Mouse (Mus musculus) midbrain, postnatal 0 days (tissue): ENCODE data around the gene Rbbp6. TPM values are rescaled to one million over a fixed set of nuclear protein-coding genes. Genes with fewer than 3 reads are reported as not detected.

Source experiments
- ATAC-seq: fragments of 200-750 bp; cut with Nextera tagmentation; 2 replicates; pipeline ENCODE4 v1.8.0; 2017; ENCODE audit warnings: moderate number of reproducible peaks, mild to moderate bottlenecking, moderate TSS enrichment, moderate library complexity; ENCODE audit not compliant: low FRiP score
- DNase-seq: peaks from one replicate; pipeline ENCODE4 v3.0.0-alpha.2; 2015; ENCODE audit warnings: low spot score
- H3K27ac ChIP-seq: fragments of 300-500 bp; sonication (generic); 2 replicates; pipeline ENCODE4 v1.5.1; 2014; ENCODE audit warnings: low read depth, mild to moderate bottlenecking, low read length, mixed read lengths
- H3K27me3 ChIP-seq: fragments of 300-500 bp; sonication (generic); 2 replicates; pipeline ENCODE4 v1.6.1; 2014; ENCODE audit warnings: low read length, control low read depth, mixed read lengths; ENCODE audit not compliant: insufficient read depth
- H3K36me3 ChIP-seq: fragments of 300-500 bp; sonication (generic); 2 replicates; pipeline ENCODE4 v1.6.1; 2014; ENCODE audit warnings: low read length, control low read depth, mixed read lengths; ENCODE audit not compliant: insufficient read depth
- H3K4me1 ChIP-seq: fragments of 300-500 bp; sonication (generic); 2 replicates; pipeline ENCODE4 v1.6.1; 2014; ENCODE audit warnings: mild to moderate bottlenecking, control low read depth, antibody characterized with exemption, low read length, mixed read lengths; ENCODE audit not compliant: insufficient read depth
- H3K4me2 ChIP-seq: fragments of 300-500 bp; sonication (generic); 2 replicates; pipeline ENCODE4 v1.6.1; 2014; ENCODE audit warnings: low read depth, mild to moderate bottlenecking, low read length, mixed read lengths; ENCODE audit not compliant: poor library complexity, severe bottlenecking
- H3K4me3 ChIP-seq: fragments of 300-500 bp; sonication (generic); 2 replicates; pipeline ENCODE4 v1.5.1; 2014; ENCODE audit warnings: low read depth, mild to moderate bottlenecking, low read length, moderate library complexity
- H3K9ac ChIP-seq: fragments of 300-500 bp; sonication (generic); replicated peaks from 2 replicates; pipeline ENCODE4 v1.6.1; 2014; ENCODE audit warnings: mild to moderate bottlenecking, low read length, moderate library complexity, mixed read lengths; ENCODE audit not compliant: poor library complexity, severe bottlenecking
- H3K9me3 ChIP-seq: fragments of 300-500 bp; sonication (generic); 2 replicates; pipeline ENCODE4 v1.6.1; 2016; ENCODE audit warnings: low read length, control low read depth
- CTCF ChIP-seq: IDR thresholded peaks from 2 replicates; pipeline ENCODE4 v1.5.1; 2016; ENCODE audit warnings: antibody characterized with exemption, mild to moderate bottlenecking
- WGBS: fragments of 180-500 bp; shearing (Covaris S2); extraction: QIAGEN DNeasy Blood & Tissue Kit; methylation state at CpG from one replicate; pipeline ENCODE4 v1.1.7; 2014; 5-methylcytosine and 5-hydroxymethylcytosine counted together
- polyA plus RNA-seq: library from polyadenylated mRNA; unstranded; fragments of >200 nt; fragmentation: Nextera tagmentation; extraction: Ambion mirVana; gene quantifications from 2 replicates; pipeline ENCODE4 v1.2.1, GENCODE M21; 2015
- total RNA-seq: library from RNA; depleted of rRNA; stranded (reverse); fragments of >200 nt; gene quantifications from 2 replicates; pipeline ENCODE4 v1.2.3, GENCODE M21; 2014

The Rbbp6 gene
- total and polyA plus RNA-seq, 2 experiments from 2014 or later: 22.9 to 33.7 TPM

DNA sequence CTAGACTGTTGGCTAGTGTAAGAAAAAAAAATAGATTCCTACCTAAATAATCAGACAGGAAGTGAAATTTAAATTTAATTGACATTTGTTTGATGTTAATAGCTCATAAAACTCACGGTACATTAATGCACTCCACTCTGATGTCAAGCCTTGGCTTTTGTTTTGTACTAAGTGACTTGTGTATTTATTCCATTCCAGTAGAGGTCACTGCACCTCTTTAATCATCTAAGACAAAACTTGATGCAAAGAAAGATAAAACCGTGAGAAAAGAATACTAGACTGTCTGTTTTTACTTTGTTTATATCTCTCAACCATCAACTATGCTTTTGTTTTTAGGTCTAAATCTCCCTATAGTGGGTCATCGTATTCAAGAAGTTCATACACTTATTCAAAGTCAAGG, 32.7 kb downstream of the Rbbp6 start:
- Histone ChIP-seq H3K4me1 (no peaks in the 10 kb centered on the region), H3K9ac (no peak overlapping the region), H3K9me3 (no peaks in the 10 kb centered on the region), H3K4me2 (no peak overlapping the region), H3K27ac (no peak overlapping the region), H3K4me3 (no peak overlapping the region), H3K36me3 (peaks cover 47% of the 10 kb centered on the region), H3K27me3 (no peaks in the 10 kb centered on the region)
- peak; percentile 52 for TF ChIP-seq CTCF
- ATAC-seq (no peak), DNase-seq (no peak)
- WGBS: 80% methylated on average over 3 of the region's 3 CpGs

DNA sequence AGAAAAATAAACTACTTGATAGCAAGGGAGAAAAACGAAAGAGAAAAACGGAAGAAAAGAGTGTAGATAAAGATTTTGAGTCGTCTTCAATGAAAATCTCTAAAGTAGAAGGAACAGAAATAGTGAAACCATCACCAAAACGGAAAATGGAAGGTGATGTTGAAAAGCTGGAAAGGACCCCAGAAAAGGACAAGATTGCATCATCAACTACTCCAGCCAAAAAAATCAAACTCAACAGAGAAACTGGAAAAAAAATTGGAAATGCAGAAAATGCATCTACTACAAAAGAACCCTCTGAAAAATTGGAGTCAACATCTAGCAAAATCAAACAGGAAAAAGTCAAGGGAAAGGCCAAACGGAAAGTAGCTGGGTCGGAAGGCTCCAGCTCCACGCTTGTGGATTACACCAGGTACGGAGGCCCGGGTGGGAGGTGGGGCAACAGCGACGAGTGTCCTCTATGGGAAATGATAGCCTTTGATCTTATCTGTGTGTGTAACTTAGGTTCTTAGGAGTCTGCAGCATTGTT, 34.4 kb downstream of the Rbbp6 start:
- Histone ChIP-seq H3K9ac (no peak overlapping the region), H3K27ac (no peak overlapping the region), H3K27me3 (no peaks in the 10 kb centered on the region), H3K4me2 (no peak overlapping the region), H3K4me1 (no peaks in the 10 kb centered on the region), H3K9me3 (no peaks in the 10 kb centered on the region), H3K4me3 (no peak overlapping the region), H3K36me3 (peaks cover 47% of the 10 kb centered on the region)
- no peak for TF ChIP-seq CTCF
- ATAC-seq (no peak), DNase-seq (no peak)
- WGBS: 90% methylated on average over 11 of the region's 11 CpGs

DNA sequence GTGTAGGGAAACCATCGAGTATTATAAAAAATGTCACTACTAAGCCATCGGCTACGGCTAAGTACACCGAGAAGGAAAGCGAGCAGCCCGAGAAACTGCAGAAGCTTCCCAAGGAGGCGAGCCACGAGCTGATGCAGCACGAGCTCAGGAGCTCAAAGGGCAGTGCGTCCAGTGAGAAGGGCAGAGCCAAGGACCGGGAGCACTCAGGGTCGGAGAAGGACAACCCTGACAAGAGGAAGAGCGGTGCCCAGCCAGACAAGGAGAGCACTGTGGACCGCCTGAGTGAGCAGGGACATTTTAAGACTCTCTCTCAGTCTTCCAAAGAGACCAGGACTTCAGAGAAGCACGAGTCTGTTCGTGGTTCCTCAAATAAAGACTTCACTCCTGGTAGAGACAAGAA, 35.3 kb downstream of the Rbbp6 start:
- WGBS: 94% methylated on average over 16 of the region's 16 CpGs
- no peak for TF ChIP-seq CTCF
- Histone ChIP-seq H3K4me3 (no peak overlapping the region), H3K4me2 (no peak overlapping the region), H3K4me1 (no peaks in the 10 kb centered on the region), H3K27ac (no peak overlapping the region), H3K9me3 (no peaks in the 10 kb centered on the region), H3K36me3 (peaks cover 42% of the 10 kb centered on the region), H3K9ac (no peak overlapping the region), H3K27me3 (no peaks in the 10 kb centered on the region)
- ATAC-seq: no peak
- no peak for DNase-seq

DNA sequence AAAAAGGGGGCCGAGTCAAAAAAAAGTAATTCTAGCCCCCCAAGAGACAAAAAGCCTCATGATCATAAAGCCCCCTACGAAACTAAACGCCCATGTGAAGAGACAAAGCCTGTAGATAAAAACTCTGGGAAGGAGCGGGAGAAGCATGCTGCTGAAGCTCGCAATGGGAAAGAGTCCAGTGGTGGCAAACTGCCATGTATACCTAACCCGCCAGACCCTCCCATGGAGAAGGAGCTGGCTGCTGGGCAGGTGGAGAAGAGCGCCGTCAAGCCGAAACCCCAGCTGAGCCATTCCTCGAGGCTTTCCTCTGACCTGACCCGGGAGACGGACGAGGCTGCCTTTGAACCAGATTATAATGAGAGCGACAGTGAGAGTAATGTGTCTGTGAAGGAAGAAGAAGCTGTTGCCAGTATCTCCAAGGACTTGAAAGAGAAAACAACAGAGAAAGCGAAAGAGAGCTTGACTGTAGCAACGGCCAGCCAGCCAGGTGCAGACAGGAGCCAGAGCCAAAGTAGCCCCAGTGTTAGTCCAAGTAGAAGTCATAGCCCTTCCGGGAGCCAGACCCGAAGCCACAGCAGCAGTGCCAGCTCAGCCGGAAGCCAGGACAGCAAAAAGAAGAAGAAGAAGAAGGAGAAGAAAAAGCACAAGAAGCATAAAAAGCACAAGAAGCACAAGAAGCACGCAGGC, 36.0 kb downstream of the Rbbp6 start:
- no peak overlapping the region for H3K9ac ChIP-seq
- H3K36me3 ChIP-seq: peaks cover 41% of the 10 kb centered on the region
- H3K4me1 ChIP-seq: no peaks in the 10 kb centered on the region
- no peaks in the 10 kb centered on the region for H3K9me3 ChIP-seq
- H3K27me3 ChIP-seq: no peaks in the 10 kb centered on the region
- DNase-seq (peak; percentile 36), ATAC-seq (no peak)
- H3K4me2 ChIP-seq: no peak overlapping the region
- no peak overlapping the region for H3K27ac ChIP-seq
- TF ChIP-seq CTCF: no peak
- H3K4me3 ChIP-seq: no peak overlapping the region
- WGBS: 76% methylated on average over 20 of the region's 20 CpGs

DNA sequence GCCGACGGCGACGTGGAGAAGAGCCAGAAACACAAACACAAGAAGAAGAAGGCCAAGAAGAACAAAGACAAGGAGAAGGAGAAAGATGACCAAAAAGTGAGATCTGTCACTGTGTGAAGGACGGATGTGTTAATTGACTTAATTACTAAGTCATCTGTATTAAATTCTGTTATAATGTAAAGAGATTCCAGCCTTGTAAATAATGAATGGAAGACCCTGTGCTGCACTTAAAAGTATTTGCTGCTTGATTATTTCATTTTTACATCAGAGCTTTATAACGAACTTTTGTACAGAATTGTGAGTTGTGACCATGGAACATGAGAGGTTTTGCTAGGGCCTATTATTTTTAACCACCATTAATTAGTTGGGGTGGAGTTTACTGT, 36.5 kb downstream of the Rbbp6 start:
- Histone ChIP-seq H3K27ac (no peak overlapping the region), H3K9ac (no peak overlapping the region), H3K36me3 (peaks cover 36% of the 10 kb centered on the region), H3K4me1 (no peaks in the 10 kb centered on the region), H3K4me3 (no peak overlapping the region), H3K9me3 (no peaks in the 10 kb centered on the region), H3K27me3 (no peaks in the 10 kb centered on the region), H3K4me2 (no peak overlapping the region)
- 91% methylated on average over 6 of the region's 6 CpGs for WGBS
- no peak for TF ChIP-seq CTCF
- DNase-seq: no peak
- ATAC-seq: no peak

DNA sequence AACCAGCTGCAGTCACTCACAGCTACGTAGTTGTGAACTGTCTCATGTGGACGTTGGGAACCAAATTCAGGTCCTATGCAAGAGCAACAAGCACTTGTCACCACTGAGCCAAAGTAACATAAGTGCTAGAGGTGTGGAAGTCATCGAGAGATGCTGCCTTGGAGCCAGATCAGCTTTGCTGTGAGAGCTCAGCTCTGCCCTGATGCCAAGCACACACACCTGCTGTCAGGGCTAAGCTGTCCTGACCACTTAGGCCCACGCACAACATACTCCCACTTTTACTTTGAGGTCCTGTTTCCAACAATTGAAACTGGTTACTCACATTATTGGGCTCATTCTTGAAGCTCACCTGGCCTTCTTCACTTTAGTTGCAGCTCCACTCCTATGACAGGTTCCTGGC, 37.7 kb downstream of the Rbbp6 start:
- Histone ChIP-seq H3K4me2 (no peak overlapping the region), H3K9me3 (no peaks in the 10 kb centered on the region), H3K9ac (no peak overlapping the region), H3K4me1 (no peaks in the 10 kb centered on the region), H3K36me3 (peaks cover 36% of the 10 kb centered on the region), H3K27me3 (no peaks in the 10 kb centered on the region), H3K27ac (no peak overlapping the region), H3K4me3 (no peak overlapping the region)
- ATAC-seq (no peak), DNase-seq (no peak)
- no peak for TF ChIP-seq CTCF
- 98% methylated on average over 4 of the region's 4 CpGs for WGBS
